Mouse (Mus musculus) G1E-ER4 (cell line): ENCODE results near the gene Gucy2e. TPM values are rescaled to one million over a fixed set of nuclear protein-coding genes. Genes with fewer than 3 reads are reported as not detected.

Experiments
- GATA1 ChIP-seq: IDR thresholded peaks from one replicate; pipeline ENCODE4 v1.8.0; 2012; ENCODE audit warnings: low read length, inconsistent platforms
- polyA plus RNA-seq: library from polyadenylated mRNA; stranded (reverse); fragments of >175 nt; gene quantifications from 2 replicates; pipeline ENCODE4 v1.2.3, GENCODE M21; 2012

The Gucy2e gene
- not detected in 2 replicates for polyA plus RNA-seq

DNA sequence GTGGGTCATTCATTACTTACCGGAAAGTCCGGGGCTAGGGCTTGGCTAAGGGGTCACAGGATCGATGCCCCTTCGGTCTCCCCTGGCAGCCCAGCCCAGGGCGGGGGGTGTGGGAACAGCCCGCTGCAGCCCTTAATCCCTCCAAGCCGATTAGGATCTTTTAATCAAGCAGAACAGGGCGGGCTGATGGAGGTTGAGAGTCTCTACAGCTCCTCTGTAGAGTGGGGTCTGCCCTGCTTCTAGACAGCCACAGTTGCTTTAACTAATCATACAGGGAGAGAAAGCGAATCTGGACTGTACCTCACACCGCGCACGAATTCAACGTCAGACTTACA, at the start of gene Gucy2e:
Gucy2e (minus strand) TSS at position 111 of the 335 bp plus-strand sequence.
- TF ChIP-seq GATA1 = no peak

DNA sequence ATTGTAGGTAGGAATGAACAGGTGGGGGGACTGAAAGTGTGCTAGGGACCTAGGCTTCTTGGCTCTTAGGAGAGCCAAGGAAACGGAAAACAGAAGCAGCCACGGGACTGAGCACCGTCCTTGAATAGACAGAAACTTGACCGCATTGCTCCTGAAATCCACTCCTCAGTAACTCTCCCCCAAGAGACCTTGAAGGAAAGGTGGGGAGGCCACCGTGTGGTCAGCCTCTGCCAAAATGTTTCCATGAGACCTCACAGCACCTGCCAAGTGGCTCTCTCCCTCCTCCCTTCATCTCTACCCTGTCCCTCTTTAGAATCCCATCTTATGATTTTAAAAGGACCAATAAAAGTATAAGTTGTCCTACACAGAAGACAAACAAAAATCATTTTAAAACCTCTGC, 40.4 kb upstream of the Gucy2e start:
- no peak for TF ChIP-seq GATA1

DNA sequence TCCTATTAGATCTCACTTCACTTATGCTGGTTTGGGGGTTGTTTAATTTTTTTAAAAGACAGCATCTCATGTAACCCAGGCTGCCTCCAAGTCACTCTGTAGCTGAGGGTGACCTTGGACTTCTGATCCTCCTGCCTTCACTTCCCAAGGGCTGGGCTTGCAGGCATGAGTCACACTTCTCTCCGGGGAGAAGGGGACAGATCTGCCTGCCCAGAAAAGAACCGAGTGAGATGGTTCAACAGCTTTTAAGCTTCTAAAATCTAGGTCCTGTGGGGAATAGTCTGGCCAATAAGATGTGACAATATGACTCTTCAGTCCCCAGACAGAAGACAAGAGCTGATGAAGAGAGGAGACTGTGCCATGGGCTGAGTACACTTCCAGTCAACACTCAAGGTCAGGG, 39.2 kb upstream of the Gucy2e start:
- TF ChIP-seq GATA1 = no peak

DNA sequence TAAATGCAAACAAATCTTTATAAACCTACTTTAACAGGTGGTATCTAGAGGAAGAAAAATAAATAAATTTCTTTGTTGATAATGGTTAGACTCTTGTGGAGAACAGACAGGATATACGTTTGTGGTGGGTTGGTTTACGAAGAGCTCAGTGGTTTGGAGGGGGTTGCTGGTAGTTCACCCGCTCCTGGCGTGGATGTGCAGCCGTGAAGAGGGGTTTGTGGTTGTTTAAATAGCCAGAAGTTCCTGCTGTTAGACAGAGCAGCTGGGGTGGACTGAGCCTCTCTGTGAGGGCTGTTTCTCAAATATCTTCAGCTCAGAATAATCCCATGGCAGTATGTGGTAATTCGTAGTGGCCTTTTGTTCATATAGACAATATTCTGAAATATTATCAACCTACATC, 38.8 kb upstream of the Gucy2e start:
- no peak for TF ChIP-seq GATA1

DNA sequence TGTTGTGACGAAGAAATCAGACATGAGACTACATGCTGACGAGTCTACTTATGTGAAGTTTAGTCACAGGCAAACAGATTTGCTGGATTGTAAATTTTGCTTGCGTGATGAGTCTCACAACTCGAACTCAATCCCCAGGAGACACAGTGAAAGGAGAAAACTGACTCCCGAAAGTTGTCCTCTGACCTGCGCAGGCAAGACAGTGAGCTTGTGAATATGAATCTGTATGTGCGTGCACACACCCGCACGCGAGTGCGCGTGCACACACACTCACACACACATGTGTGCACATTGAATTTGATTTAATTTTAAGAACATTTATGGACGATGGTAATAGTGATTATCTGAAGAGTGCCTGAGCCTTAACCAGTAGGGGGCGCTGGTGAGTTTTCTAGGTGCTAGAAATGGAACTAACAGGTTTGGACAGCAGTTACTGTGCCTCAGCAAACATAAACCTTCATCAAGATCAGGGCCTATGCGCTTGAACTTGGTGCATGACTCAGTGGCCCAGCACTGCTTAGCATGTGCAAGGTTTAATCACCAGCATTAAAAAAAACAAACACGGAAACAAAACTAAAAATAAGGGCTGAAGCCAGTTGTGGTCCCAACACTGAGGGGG, 35.4 kb upstream of the Gucy2e start:
- TF ChIP-seq GATA1 = no peak

DNA sequence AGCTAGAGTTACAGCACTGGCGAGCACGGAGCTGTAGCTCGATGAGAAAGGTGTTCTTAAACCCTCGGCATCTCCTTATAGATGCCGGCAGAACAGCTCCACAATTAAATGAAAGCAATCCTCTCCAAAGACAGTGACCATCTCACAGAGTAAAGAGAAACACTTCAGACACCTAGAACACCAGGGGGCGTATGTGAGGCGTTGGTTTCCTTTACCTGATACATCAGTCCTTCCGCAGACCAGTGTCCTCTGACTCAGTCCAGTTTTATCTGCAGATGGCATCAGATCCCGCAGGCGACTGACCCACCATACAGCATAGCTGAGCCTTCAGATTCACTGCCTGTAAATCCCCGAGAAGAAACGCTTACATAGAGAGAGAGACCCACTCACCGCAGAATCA, 32.7 kb upstream of the Gucy2e start:
- no peak for TF ChIP-seq GATA1

DNA sequence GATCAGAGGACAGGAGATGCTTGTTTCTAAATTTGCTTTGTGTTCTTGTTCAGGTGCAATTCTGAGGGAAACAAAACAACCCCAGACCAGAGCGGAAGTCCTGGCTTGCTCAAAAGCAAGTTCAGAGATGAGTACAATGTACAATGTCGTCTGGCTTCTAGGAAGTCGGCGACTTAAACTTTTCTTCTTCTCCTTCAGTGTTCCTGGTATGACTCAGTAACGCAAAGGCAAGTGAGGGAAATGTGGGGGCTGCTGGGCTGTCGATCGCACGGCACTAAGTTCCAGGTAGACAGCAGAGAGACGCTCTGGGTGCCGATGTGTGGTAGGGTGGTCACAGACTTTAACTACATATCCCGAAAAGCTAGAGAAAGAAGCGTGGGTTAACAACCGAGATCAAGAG, 31.3 kb upstream of the Gucy2e start:
- TF ChIP-seq GATA1 = no peak

DNA sequence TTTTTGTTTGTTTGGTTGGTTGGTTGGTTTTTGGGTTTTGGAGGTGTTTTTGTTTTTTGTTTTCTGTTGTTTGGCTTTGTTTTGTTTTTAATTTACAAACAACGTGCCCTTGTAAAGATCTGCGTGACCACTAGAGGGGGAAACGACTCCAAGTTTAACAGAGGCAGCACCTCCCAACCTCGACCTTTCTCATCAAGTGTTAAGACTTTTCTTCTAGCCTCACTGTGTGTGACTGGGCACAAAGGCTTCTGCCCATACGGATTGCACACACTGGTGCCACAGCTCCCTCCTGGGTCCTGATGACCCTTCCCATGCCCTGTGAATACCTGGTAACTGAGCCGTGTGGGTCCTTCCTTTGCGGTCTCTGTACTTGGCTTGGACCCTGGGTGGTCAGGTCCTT, 30.5 kb upstream of the Gucy2e start:
- TF ChIP-seq GATA1 = no peak

DNA sequence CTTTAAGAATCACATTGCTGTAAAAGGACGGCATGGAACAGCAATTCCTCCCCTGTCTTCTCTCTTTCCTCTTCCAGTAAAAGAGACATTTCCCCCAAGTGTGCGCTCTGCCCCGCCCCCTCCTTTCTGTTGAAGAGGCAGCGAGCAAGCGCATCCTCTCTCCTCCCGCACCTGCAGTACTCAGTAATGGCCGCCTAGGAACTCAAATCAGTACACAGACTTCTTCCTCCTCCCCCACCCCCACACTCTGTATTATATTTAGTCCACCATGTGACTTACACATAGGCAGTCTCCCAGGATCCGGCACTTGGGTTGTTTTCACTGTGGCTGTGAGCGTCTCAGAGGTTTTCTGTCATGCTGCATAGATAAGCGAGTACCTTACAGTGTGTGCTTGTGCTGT, 29.4 kb upstream of the Gucy2e start:
- no peak for TF ChIP-seq GATA1

DNA sequence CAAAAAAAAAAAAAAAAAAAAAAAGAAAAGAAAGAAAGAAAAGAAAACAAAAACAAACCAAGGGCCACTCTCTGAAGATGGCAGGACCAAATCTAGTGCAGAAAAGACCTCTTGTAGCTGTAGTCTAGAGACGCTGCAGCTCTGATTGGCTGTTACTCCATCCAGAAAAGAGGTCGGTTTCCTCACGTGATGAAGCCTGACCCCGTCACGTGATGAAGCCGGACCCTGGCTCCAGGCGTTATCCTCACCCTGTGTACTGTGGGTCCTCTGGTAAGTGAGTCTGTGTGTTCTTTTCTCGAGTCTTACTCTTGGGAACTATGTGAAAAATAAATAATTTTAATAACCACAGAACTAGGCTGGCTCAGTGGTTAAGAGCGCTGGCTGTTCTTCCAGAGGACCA, 28.6 kb upstream of the Gucy2e start:
- no peak for TF ChIP-seq GATA1

DNA sequence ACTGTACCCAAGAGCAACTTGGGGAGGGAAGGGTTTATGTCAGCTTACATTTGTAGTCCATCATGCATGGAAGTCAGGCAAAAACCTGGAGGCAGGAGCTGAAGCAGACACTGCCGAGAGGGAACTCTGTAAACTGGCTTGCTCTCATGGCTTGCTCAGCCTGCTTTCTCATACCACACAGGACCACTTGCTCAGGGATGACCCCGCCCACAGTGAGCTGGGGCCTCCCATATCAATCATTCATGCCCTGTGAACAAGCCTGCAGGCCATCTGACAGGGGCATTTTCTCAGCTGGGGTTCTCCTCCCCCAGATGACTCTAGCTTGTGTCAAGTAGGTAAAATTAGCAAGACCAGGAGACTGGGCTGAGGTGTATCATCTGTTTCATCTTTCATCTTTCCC, 27.4 kb upstream of the Gucy2e start:
- no peak for TF ChIP-seq GATA1

DNA sequence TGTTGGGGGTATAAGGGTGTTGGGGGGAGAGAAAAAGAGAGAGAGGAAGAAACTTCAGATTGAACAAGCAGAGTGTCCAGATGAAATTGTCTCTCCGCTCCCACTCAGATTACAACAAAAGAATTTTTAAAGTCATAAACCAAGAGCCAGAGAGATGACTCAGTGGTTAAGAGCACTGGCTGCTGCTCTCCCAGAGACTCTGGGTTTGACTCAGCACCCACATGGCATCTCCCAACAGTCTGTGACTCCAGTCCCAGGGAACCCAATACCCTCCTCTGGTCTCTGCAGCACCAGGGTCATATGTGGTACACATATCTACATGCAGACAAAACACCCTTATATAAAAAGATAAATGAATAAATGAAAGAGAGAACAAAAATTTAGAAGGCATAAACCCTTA, 23.3 kb upstream of the Gucy2e start:
- TF ChIP-seq GATA1 = no peak

DNA sequence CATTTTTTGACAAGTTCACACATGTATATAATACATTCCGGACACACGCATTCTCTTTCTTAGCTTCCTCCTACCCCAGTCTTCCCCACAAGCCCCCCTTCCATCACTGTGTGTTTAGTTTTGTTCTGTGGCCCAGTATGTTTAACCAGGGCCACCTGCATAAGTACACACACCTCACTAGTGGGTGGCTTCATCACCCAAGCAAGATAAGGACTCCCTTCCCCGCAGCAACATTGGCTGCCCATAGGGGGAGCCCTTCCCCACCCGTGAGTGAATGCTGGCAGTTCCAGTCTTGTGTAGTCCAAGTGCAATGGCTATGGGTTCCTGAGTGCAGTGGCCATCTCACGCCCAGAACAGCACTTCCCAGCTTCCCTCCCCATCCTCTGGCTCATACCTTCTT, 21.5 kb upstream of the Gucy2e start:
- no peak for TF ChIP-seq GATA1

DNA sequence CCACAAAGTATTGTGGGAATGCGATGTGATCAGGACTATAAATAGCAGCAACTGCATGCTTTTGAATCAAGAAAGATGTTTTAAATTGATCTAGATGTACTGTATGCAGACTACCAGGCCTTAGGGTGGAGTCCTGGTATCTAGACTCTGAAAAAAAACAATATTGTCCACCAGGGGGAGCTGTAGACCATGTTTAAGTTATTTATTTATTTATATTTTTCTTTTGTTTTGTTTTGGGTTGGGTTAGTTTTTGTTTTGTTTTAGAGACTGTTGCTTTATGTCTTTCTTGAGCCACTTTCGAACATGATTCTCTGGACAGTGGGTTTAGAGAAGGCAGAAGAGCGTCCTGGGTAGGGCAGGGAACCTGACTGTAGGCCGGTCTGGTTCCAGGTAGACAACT, 21.0 kb upstream of the Gucy2e start:
- TF ChIP-seq GATA1 = no peak

DNA sequence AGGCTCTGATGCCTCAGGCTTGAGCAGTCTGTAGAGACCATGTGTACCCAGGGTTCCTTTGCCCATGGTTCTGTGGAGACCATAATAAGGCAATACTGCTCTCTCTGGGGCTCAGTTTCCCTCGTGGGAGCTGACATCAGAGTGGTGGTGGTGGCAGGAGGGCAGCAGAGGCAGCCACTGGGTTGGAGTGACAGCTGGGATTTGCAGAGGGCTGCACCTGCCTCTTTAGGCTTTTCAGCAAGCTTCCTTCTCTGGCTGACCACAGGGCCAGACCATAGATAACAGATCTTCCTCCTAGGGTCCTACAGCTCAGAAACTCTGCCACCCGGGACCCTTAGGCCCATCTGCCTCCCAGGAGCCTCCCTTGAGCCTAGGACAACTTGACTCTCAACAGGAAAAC, 20.2 kb upstream of the Gucy2e start:
- no peak for TF ChIP-seq GATA1

DNA sequence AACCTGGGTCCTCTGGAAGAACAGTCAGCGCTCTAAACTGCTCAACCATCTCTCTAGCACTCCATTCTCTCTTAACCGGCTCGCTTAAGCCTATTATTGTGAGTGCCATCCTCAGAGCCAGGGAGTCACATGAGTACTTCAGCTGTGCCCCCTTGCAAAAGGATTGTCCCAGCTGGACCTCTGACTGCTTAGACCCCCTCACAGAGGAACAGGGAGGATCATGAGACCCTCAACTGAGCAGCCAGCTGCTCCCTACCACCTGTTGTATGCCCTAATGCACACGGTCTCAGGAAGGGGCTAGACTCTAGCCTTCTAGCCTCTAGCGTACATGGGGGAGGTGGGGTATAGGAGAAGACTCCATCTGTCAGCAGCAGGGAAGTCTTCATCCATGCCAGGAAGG, 18.0 kb upstream of the Gucy2e start:
- TF ChIP-seq GATA1 = no peak

DNA sequence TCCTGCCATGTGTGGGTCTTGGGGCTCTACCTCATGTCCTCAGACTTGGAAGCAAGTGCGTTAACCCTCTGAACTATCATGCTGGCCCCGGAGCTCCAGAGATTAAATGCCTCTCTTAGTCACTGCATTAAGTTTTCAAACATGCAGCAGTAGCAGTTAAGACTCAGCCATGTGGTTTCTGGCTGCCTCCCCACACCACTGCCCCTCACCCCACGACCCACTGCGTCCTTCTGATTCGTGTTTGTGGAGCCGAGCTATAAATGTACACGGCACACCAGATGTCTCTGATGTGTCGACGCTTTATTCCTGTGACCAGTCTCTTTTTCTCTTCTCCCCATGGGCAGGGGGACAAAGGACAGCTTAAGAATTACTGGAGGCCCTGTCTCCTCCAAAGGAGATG, 16.3 kb upstream of the Gucy2e start:
- no peak for TF ChIP-seq GATA1

DNA sequence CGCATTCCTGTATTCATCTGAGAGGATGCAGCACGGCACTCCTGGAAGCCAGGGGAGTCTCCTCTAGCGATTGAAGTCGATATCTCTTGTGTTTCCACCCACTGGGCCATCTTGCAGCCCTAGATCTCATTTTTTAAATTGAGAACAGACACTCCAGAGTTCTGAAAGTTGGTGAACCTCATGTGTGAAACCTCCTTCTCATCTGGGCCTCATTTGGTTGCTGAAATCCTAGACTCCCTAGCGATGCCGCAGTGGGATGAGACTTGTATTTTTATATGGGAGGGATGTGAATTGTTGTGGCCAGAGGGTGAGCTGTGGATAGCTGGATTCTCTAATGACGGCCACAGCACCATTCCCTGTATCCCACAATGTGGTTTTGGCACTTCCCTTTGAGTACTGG, 15.1 kb upstream of the Gucy2e start:
- no peak for TF ChIP-seq GATA1
